Mouse (Mus musculus) cerebellum, adult 2 months (tissue): Measurements from ENCODE around the gene Tmem116. TPM values are rescaled to one million over a fixed set of nuclear protein-coding genes. Genes with fewer than 3 reads are reported as not detected.
A peak's percentile ranks its signal among the peaks of the same experiment; 100 is the strongest.

ENCODE experiments used
- DNase-seq, 2 experiments: peaks; one replicate each; pipeline ENCODE4 v3.0.0; 2021
- H3K27ac ChIP-seq: fragments of 200-500 bp; 2 replicates; pipeline ENCODE4 v1.5.1; 2012; ENCODE audit warnings: low read length, control low read depth, inconsistent platforms; ENCODE audit not compliant: insufficient read depth
- H3K27me3 ChIP-seq: fragments of 200-500 bp; 2 replicates; pipeline ENCODE4 v1.6.1; 2012; ENCODE audit warnings: inconsistent platforms, mild to moderate bottlenecking, low read length, moderate library complexity; ENCODE audit not compliant: control insufficient read depth, insufficient read depth
- H3K4me1 ChIP-seq: fragments of 200-500 bp; 2 replicates; pipeline ENCODE4 v1.6.1; 2011; ENCODE audit warnings: low read length; ENCODE audit not compliant: control insufficient read depth, insufficient read depth
- H3K4me3 ChIP-seq: fragments of 200-500 bp; replicated peaks from 2 replicates; pipeline ENCODE3; 2011; ENCODE audit warnings: mild to moderate bottlenecking, low read depth, low read length, control low read depth; ENCODE audit not compliant: insufficient read depth
- CTCF ChIP-seq: fragments of 200-500 bp; IDR thresholded peaks from 2 replicates; pipeline ENCODE4 v1.5.1; 2011; ENCODE audit warnings: low read depth, mild to moderate bottlenecking, control low read depth, low read length, moderate library complexity, borderline replicate concordance; ENCODE audit not compliant: insufficient read depth
- POLR2A ChIP-seq: fragments of 200-500 bp; IDR thresholded peaks from 2 replicates; pipeline ENCODE4 v1.6.1; 2011; ENCODE audit warnings: low read length, control low read depth, borderline replicate concordance; ENCODE audit not compliant: insufficient read depth
- WGBS: fragments of 180-500 bp; shearing (Covaris S2); methylation state at CpG from one replicate; pipeline ENCODE4 v1.1.7; 2018; 5-methylcytosine and 5-hydroxymethylcytosine counted together
- polyA plus RNA-seq: library from polyadenylated mRNA; depleted of rRNA; stranded (reverse); fragments of >200 nt; gene quantifications from 2 replicates; pipeline ENCODE4 v1.2.3, GENCODE M21; 2012

Gene Tmem116
- polyA plus RNA-seq, 1 experiment = 2.8 TPM

DNA sequence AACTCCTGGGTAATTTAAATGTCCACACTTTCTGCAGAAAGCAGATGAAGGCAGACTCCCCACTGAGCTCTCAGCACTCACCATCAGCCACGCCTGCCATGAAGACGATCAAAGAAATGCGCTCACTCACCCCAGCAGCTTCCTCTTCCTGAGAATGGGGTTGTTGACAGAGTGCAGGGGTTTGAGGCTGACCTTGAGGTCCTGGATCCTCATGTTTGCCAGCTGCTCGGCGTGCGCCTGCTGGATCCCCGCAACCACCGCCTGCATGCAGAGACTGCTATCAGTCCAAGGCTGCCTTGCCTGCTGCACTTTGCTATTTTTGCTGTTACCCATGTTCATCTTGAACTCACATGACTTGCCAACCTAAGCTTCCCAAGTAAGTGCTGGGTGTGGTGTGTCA lies 75.3 kb downstream of the Tmem116 start:
- TF ChIP-seq POLR2A (no peak), CTCF (no peak)
- Histone ChIP-seq H3K4me3 (no peak overlapping the region), H3K4me1 (no peaks in the 10 kb centered on the region), H3K27me3 (no peaks in the 10 kb centered on the region), H3K27ac (no peak overlapping the region)
- 68% methylated on average over 8 of the region's 8 CpGs for WGBS
- DNase-seq = no peak

DNA sequence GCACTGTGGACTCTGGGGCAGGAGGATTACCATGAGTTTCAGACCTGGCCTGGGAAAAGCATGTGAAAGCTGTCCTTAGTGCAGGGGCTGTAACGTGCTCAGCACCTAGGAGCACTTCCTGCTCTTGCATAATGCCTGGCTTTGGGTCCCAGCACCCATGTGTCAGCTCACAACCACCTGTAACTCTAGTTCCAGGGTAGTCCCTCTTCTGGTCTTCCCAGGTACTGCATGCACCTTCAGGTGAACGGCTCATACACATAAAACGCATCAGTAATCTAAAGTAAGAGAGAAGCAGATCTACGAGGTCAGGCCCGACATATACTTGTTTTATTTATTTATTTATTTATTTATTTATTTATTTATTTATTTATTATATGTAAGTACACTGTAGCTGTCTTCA lies 82.8 kb downstream of the Tmem116 start:
- WGBS = 94% methylated on average over 5 of the region's 5 CpGs
- no peak for DNase-seq
- peak; percentile 51; the same call in 1 of the 2 replicates for TF ChIP-seq CTCF
- no peak for TF ChIP-seq POLR2A

DNA sequence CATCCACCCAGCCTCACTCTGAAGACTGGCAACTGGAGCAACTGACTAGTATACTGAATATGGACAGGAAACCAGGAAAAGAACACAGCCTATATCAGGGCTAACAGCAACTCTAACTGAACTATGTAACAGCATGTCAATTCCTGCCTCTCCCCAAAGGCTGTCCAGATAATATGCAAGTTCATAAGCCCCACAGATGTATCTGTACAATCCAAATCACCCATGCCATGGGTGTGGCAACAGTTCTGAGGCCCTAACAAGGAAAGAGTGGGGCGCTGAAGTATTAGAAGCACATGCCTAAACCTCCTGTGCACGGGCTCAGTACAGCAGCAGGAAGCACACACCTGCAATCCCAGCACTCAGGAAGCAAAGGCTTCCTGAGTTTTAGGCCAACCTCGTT lies 83.4 kb downstream of the Tmem116 start:
- WGBS = 92% methylated on average over 3 of the region's 3 CpGs
- 0 out of 2 replicates have a peak, but pooled peaks cover 2% of the 10 kb centered on the region for H3K4me1 ChIP-seq
- TF ChIP-seq CTCF = no peak
- TF ChIP-seq POLR2A = no peak
- H3K27me3 ChIP-seq = no peaks in the 10 kb centered on the region
- no peak overlapping the region for H3K27ac ChIP-seq
- no peak overlapping the region for H3K4me3 ChIP-seq
- DNase-seq = no peak

More for the DNA sequence above, 82.8 kb downstream of the Tmem116 start:
- Histone ChIP-seq H3K27me3 (no peaks in the 10 kb centered on the region), H3K4me1 (0 out of 2 replicates have a peak, but pooled peaks cover 2% of the 10 kb centered on the region), H3K27ac (no peak overlapping the region), H3K4me3 (no peak overlapping the region)

DNA sequence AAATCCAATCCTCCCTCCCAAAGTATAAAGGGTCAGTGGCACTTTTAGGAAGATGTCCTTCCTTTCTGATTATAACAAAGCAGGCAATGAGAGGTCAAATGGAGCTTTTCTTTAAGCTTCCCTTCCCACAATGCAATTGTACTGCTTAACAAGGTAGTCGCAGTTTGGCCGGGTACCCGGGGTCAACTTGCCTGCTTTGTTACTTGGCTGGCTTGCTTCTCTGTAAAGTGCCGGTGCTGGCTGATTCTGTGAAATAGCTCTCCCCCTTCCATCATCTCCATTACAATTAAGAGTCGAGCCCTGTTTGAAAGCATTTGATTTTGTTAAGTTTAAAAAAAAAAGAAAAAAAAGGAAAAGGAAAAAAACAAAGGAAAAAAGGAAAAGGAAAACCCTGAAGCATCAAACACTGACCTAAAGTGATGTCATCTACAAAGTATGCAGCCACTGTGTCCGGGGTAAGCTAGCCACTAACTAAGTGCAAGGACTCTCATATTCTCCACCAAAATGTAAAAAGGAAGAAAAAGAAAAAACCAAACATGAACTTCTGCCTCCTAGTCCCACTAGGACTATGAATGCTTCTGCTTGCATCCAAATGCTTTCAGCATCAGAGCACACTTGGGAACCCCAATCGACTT lies 85.3 kb downstream of the Tmem116 start:
- WGBS = 63% methylated on average over 7 of the region's 7 CpGs
- Histone ChIP-seq H3K4me1 (0 out of 2 replicates have a peak, but pooled peaks cover 5% of the 10 kb centered on the region), H3K4me3 (no peak overlapping the region), H3K27me3 (no peaks in the 10 kb centered on the region), H3K27ac (no peak overlapping the region)
- DNase-seq = no peak
- no peak for TF ChIP-seq CTCF
- no peak for TF ChIP-seq POLR2A

DNA sequence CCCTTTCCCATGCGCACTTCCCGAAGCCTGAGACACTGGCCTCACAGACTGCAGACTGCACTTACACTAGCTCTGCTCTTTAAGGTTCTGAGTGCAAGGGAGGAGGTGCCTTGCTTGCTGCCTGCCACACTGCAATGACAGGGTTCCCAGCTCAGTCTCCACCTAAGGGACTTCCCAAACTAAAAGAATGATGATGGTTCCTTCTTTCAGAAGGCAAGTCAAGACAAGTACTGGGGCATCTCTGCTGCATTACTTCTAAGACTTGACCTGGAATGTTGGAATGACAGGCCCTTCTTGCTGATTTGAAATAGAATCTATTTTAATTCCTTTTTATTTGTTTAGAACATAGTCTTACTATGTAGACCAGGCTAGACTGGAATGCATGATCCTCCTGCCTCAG lies 85.9 kb downstream of the Tmem116 start:
- DNase-seq = no peak
- TF ChIP-seq CTCF (no peak), POLR2A (no peak)
- Histone ChIP-seq H3K27me3 (no peaks in the 10 kb centered on the region), H3K4me1 (0 out of 2 replicates have a peak, but pooled peaks cover 5% of the 10 kb centered on the region), H3K4me3 (no peak overlapping the region), H3K27ac (no peak overlapping the region)
- 90% methylated on average over 2 of the region's 2 CpGs for WGBS

DNA sequence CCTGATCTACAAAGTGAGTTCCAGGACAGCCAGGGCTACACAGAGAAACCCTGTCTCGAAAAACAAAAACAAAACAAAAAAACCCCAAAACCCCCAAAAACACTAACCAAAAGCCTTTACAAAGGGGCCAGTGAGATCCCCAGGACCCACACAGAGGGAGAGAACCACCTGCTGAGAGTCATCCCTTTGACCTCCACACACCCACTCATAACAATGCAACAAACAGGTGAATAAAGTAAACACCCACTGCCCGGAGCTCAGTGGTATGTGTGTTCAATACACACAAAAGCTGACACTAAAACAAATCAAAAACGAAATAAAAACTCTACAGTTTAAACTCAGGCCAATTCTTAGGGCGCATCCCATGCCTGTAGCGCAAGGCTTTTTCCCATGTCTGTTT lies 88.4 kb downstream of the Tmem116 start:
- no peak for DNase-seq
- TF ChIP-seq CTCF (no peak), POLR2A (no peak)
- Histone ChIP-seq H3K27ac (no peak overlapping the region), H3K4me3 (no peak overlapping the region), H3K27me3 (no peaks in the 10 kb centered on the region), H3K4me1 (peaks cover 5% of the 10 kb centered on the region; the same call in 1 of the 2 replicates)
- WGBS = 93% methylated on average over 5 of the region's 5 CpGs

DNA sequence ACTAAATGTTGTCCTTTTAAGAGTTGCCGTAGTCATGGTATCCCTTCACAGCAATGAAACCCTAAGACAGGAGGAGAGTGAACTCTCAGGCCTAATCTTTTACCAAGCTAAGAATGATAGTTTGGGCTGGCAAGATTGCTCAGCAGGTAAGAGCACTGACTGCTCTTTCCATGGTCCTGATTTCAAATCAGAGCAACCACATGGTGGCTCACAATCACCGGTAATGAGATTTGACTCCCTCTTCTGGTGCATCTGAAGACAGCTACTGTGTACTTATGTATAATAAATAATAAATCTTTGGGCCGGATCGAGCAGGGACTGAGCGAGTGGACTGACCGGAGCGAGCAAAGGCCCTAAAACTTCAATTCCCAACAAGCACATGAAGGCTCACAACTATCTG lies 89.5 kb downstream of the Tmem116 start:
- H3K4me3 ChIP-seq = no peak overlapping the region
- H3K27ac ChIP-seq = no peak overlapping the region
- DNase-seq = no peak
- no peaks in the 10 kb centered on the region for H3K27me3 ChIP-seq
- 67% methylated on average over 7 of the region's 7 CpGs for WGBS
- peaks cover 5% of the 10 kb centered on the region; the same call in 1 of the 2 replicates for H3K4me1 ChIP-seq
- TF ChIP-seq POLR2A (no peak), CTCF (no peak)

DNA sequence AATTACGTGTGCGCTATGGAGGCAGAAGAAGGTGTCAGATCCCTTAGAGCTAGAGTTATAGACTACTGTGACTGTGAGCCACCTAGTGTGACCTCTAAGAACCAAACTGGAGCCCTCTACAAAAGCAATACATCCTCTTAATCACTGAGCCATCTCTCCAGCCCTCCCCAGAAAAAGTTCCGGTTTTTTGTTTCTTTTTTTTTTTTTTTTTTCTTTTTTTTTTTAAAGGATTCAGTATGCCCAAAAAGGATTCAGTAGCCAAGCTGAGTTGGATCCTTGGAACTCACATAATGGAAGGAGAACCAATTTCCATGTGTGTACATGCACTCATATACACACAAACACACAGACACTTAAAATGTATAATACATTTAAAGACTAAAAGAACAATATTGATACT lies 91.7 kb downstream of the Tmem116 start:
- Histone ChIP-seq H3K27me3 (no peaks in the 10 kb centered on the region), H3K27ac (no peak overlapping the region), H3K4me3 (no peak overlapping the region), H3K4me1 (peaks cover 5% of the 10 kb centered on the region; the same call in 1 of the 2 replicates)
- TF ChIP-seq POLR2A (no peak), CTCF (no peak)
- no peak for DNase-seq
- WGBS = 69% methylated on average over 3 of the region's 3 CpGs
